Mouse (Mus musculus) cerebellum, postnatal 10 days (tissue): ENCODE results near the gene Irs1.

Experiments used
- DNase-seq, 2 experiments: peaks; one replicate each; pipeline ENCODE4 v3.0.0; 2021; ENCODE audit warnings: mixed read lengths in 2 of 2

The Irs1 gene

DNA sequence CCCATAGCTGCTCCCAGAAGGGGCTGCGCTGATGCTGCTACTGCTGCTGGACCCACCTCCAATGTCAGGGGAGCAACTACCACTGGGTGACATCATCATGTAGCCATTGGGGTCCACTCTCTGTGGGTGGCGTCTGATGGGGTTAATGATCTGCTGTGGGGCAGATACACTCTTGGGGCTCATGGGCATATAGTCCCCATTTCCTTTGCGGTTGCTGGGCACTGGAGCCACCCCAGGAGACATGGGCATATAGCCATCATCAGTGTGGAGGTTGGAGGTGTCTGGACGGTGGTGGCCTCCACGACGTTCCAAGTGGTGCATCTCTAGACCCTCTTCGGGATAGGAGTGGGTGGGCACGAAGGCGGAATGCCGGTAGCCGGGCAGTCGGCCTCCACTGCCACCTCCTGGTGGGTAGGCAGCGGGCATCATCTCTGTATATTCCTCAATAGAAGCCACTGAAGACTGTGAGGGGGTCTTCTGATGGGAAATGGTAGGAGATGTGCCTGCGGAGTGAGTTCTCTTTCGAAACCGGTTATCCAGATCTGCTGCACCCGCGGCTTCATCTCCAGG, 2.7 kb downstream of the Irs1 start:
- peak; percentile 82 to 84 for DNase-seq

DNA sequence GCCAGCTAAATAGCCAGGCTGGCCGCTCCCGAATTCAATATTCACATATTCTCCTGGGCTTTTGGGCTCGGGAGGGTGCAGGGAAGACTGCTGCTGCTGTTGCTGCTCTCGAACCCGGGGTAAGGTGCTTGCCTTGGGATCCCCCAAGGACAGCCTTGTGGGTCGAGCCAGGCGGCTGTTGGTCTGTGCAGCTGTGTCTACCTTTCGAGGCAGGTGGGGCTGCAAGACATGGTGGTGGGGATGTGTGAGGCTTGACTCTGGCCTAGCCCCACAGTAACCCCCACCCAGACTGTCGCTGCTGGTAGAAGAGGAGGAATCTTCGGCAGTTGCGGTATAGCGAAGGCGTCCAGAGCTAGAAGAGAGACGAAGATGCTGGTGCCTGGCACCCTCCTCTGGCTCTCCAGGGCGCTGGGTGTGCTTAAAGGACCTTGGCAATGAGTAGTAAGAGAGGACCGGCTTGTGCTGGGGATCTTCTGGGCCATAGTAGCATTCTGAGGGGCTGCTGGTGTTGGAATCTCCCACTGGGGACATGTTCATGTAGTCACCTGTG, 3.4 kb downstream of the Irs1 start:
- DNase-seq = peak in 1 of 2 experiments; percentile 29

- peak; percentile 49 to 54 for DNase-seq
These were observed 4.0 kb downstream of the Irs1 start for GRCm38 (mm10) chr1:82287052-82287775.

DNA sequence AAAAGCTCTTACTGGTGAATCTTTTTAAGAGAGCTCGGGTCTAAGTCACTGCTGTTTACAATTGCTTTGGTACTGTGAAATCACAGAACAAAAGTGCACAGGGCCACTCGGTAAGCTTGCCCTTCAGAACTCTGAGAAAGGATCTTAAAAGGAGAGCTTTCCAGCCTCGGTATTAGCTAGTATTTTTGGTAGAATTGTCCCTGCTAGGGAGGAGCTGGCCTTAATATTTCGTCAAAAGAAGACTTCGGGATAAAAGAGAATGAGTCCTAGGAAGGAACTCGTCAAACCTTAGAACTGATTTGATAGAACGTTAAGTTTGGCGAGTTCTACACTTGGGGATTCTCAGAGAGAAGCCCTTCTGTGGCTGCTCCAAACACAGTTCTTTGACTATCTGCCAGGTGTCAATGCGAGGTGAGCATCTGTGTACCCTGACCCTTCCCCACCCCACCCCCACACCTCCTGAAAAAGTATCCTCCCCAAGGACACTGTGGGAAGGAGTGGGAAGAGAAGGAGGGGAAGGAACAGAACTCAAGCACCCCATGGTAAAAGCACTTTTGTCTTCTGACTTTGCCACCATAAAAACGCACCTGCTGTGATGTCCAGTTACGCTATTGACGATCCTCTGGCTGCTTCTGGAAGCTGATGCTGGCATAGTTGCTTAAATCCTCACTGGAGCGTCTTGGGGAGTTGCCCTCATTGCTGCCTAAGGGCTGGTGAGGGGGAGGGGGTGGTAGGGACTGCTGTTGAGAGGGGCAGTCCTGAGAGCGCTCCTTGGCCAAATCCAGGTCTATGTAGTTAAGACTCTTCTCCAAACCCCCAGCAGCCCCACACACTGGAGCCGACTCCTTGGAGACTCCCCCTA, 4.8 kb downstream of the Irs1 start:
- peak; percentile 54 to 55 for DNase-seq

- peak; percentile 36 to 39 for DNase-seq
These were observed 5.6 kb downstream of the Irs1 start for GRCm38 (mm10) chr1:82285461-82286189.

- peak in 1 of 2 experiments; percentile 31 for DNase-seq
These were observed 6.8 kb downstream of the Irs1 start for GRCm38 (mm10) chr1:82284403-82284802.

DNA sequence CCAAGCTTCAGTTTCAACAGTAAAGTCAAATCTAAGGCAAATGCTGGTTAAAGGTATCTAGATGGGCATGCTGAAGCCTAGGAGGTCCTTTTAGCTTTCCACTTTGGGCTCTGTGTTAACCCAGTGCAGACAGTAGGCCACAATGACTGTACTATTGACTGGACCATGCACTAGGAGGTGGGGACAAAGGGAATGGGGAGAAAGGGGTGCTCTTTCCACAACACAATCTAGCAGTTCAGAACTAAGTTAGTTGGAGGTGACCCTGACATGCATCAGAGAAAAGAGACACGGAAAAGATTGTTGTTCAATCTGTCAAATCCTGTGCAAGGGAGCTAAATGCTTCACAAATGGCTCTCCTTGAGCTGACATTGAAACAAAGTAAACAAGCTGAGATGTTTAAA, 7.3 kb downstream of the Irs1 start:
- DNase-seq = peak in 1 of 2 experiments; percentile 49

DNA sequence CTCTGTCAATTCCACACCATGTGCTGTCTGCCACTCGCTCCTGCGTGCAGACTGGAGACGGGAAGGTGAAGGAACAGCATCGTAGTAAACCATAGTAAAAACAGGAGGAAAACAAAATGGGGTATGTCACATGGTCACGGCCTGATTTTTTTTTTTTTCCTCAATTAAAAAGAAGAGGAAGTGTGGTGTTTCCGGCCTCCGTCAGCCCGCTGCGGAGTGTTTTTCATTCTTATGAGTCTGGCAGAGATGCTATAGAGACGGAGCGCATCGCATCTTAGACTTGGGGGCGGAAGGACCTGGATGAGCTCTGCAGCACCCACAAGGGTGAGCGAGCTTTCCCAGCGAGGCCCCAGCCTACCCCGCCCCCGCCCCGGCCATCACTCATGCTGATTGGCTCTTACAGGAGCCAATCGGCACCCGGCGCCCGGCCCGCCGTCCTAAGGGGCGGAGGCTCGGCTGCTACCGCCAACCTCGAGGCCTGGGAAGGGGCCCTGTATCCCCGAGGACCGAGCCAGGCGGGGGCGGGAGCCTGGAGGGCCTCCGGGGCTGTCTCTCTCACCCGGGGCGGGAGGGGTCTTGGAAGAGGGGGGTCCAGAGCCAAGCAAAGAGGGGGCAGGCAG, 8.1 kb downstream of the Irs1 start:
- DNase-seq = peak; percentile 94 to 96

DNA sequence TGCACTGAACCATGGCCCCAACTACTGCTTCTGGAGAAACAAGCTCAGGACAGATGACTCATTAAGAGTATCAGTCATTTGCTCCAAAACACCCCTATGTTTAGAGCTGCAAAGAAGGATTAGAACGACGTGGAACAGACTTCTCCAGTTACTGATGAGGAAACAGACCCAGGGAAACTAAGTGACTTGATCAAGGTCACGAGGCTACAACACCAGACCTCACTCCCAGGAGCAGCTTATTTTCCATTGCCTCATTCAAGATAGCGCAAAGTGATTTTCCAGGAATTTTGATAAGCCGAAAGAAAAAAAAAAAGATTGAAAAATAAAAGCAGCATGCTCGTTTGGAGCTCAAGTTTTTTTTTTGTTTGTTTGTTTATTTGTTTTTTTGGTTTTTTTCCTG, 9.4 kb downstream of the Irs1 start:
- no peak for DNase-seq

- DNase-seq = no peak
These were observed 11.4 kb downstream of the Irs1 start for GRCm38 (mm10) chr1:82279768-82280167.

DNA sequence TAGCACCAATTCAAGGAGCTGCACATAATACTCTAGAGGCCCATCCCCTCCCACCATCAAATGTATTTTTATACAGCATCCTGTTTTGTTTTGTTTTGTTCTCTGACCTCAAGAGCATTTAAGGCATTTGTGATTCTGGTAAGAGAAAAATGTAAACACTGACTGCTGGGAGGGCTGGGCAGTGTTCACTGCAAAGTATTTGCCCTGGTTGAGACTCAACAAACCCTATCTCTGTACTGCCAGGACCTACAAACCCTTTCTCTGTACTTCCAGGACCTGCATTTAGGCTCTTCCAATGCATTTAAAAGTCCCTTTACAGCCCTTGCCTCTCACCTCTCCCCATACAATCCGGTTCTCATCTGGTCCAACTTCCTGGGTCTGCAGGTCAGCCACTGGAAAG, 16.9 kb downstream of the Irs1 start:
- DNase-seq = no peak

DNA sequence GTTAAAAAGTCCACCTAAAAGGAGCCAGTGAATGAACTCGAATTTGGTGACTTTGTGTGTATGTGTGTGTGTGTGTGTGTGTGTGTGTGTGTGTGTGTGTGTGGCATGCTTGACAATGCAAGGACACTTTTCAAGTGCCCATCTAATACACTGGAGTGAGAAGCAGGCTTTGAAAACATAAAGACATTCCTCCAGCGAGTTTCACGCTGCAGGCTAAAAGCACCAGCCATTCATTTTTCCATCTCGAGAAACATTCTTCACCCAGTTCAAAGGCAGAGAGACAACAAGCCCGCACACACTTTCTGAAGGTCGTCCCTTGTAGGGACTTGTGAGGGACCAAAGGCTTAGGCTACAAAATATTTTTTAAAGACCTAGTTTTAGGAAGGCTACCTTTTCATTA, 17.7 kb downstream of the Irs1 start:
- DNase-seq = no peak

- no peak for DNase-seq
These were observed 19.0 kb downstream of the Irs1 start for GRCm38 (mm10) chr1:82272231-82272630.

GRCm38 (mm10) chr1:82267547-82267946, 23.7 kb downstream of the Irs1 start:
- no peak for DNase-seq

DNA sequence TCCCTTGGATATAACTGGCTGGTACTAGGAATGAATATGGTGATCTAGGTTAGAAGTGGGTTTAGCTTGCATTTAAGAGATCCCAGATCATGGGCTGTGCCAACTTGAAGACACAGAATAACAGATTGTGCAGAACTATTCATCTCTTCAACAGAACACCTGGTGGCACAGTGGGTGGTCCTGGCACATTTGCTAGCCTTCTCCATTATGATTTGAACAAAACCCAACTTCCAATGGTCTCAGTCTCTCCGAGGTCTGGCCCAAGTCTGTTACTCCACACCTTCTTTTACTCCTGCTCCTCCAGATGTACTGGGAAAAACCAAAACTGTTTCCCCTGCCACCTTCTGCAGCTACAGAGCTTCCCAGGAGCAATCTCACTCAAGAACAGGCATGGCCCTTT, 28.9 kb downstream of the Irs1 start:
- peak; percentile 90 to 93 for DNase-seq

GRCm38 (mm10) chr1:82261638-82262037, 29.6 kb downstream of the Irs1 start:
- DNase-seq = no peak

DNA sequence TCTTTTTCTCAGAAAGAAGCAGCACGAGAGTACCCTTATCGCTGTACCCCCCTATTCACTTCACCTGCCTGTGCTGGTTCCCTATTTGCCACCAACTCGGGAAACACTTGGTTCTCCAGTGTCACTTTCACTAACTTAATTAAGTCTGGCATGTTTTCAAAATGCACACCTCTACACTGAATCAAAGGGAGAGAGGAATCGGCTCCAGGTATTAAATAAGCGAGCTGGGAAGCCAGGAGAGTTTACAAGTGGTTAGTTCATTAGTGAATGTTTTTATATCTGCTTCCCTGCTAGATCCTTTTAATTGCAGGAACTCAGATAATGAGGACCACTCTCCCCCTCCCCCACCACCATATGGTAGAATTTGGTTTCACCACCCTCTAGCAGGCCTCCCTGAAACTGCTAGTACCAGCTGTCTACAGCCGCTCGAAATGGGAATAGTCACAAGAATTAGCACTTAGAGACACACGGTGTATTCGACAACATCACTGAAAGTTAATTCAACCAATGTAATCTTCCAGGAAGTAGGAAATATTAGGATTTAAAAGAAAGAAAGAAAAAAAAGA, 30.1 kb downstream of the Irs1 start:
- DNase-seq = peak; percentile 88 to 90

GRCm38 (mm10) chr1:82260055-82260454, 31.2 kb downstream of the Irs1 start:
- no peak for DNase-seq

DNA sequence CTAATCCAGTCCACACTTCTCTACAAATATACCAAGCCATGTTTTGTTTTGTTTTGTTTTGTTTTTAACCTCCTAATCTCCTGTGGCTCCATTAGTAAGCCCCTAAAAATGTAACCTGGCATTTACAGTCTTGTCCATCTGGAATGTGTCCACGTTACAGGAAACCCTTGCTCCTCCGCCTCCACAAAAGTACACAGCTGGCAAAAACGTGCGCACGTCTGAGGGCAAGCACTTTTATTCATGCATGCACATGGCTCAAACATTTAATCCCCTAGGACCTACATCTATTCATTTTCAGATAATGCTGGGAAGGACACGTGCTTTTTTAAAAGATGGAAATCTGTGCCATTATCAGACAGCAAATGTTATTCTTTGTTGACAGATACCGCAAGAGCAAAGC, 32.9 kb downstream of the Irs1 start:
- DNase-seq = no peak

DNA sequence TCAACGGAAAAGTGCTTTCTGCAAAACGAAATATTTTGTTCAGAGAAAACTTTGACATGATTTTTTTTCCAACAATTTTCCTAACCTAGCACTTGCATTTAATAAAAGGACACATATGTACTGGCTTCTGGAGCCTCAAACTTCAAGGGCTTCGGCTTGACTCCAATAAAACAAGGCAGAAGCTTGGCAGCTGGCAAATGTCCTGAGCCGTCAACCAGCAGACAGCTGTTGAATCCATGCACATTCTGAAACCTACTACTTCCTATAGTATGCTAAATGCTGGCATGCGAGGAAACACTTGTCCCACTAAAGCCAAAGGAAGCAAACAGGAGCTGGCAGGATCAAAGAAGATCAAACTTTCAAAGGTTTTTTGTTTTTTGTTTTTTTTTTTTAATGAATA, 33.8 kb downstream of the Irs1 start:
- peak; percentile 34 to 55 for DNase-seq

DNA sequence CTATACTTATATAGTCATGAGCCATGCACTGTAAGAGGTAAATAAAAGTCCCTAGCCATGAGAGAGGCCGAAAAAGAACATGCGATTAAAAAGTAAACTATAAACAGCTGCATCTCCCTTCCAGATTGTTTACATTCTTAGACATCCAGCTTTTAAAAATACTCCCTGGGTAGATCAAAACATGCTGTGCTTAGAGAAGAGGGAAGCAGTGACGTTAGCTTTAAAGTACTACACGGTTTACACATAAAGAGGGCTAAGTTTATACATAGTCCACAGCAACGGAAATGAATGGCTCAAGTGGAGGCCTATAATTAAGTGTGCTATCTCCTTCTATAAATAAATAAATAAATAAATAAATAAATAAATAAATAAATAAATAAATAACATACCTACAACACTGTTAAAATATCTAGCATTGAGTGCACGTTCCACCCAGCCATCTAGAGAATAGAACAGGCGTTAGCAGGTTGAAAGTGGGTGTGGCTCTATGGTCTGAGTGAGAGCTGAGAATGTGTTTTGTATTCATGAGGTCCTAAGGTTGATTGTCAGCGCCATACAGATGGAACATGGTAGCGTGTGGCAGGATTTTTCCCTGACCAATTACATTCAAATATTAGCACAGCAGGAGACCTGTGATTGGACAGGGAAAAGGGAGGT, 37.3 kb downstream of the Irs1 start:
- no peak for DNase-seq
